In genomic region chr2:179448256-179448655, GRCm38 (mm10) we compare ENCODE assay signal across 17 mouse cellular contexts.
"Had no signal": no experiment of that assay in that cellular context is flagged by ENCODE, and none has a peak within 500 bp of the region (broad histone marks: within the 10 kb centered on the region; RNA-seq: fewer than 3 reads in every experiment).

No protein-coding gene starts in this region.

- H3K9me3 ChIP-seq: neural tube, embryonic 13.5 days; neural tube, embryonic 15.5 days; stomach, embryonic 15.5 days had no signal

- H3K9ac ChIP-seq: neural tube, embryonic 12.5 days; neural tube, embryonic 13.5 days; neural tube, embryonic 15.5 days; stomach, embryonic 15.5 days had no signal

- H3K4me2 ChIP-seq: neural tube, embryonic 12.5 days; neural tube, embryonic 13.5 days; neural tube, embryonic 15.5 days; stomach, embryonic 15.5 days had no signal

- H3K27ac ChIP-seq: neural tube, embryonic 12.5 days; neural tube, embryonic 13.5 days; neural tube, embryonic 15.5 days; stomach, embryonic 15.5 days; stomach, postnatal 0 days had no signal

- DNase-seq: retina, postnatal 1 day; right cerebral cortex, adult 18-20 months; right cerebral cortex, postnatal 14 days; right cerebral cortex, postnatal 25 days; right cerebral cortex, postnatal 4 days; spleen, adult 18-20 months; thymus, adult 18-20 months; thymus, adult 2 months; thymus, postnatal 14 days; thymus, postnatal 25 days; thymus, postnatal 36 days; thymus, postnatal 4 days had no signal

- H3K36me3 ChIP-seq: neural tube, embryonic 15.5 days; stomach, embryonic 15.5 days had no signal

- H3K4me3 ChIP-seq: neural tube, embryonic 12.5 days; neural tube, embryonic 13.5 days; neural tube, embryonic 15.5 days; stomach, embryonic 15.5 days had no signal
